Mouse (Mus musculus) frontal cortex, postnatal 36 days (tissue): ENCODE data around the gene Sh2b1.

Source experiments
- DNase-seq, 2 experiments: peaks; one replicate each; pipeline ENCODE4 v3.0.0; 2022; ENCODE audit warnings: low spot score in 2 of 2

Gene Sh2b1

GRCm38 (mm10) chr7:126474486-126474955 lies 703 bp downstream of the Sh2b1 start:
- peak in 1 of 2 experiments; percentile 11 for DNase-seq

GRCm38 (mm10) chr7:126473470-126474086 lies 1.6 kb downstream of the Sh2b1 start:
- DNase-seq: no peak

DNA sequence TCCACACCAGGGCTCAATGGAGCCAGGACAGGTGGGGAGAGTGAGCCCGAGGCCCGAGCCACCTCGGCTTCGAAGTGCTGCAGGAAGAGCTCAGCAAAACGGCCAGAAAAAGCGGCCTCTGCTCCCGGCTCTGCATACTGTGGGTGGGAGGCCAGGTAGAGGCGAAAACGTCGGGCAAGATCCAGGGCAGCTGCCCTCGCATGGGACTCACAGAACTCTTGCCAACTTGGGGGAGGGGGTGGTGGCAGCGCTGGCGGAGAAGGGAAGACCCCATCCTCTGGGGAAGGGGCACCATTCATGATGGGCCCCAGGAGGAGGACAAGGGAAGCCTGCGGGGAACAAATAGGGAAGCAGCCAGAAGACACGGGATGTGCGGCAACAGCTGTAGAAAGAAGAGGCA lies 2.5 kb downstream of the Sh2b1 start:
- DNase-seq: no peak

DNA sequence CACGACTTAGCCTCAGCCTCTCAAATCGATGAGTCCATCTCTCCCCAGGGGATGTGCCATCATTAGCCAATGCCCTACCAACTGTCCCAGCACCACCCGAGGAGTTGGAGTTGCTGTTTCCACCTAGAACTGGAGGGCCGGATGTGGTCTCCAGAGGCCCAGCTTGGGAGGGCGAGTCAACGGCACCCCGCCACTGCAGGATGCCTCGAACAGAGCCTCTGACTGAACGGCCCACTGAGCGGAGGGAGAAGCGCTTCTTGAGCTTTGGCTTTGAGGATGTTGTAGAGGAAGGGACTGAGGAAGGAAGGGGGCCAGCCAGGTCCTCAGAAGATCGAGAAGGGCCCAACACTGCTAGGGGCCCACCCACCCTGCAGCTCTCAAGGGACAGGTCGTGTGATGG lies 2.9 kb downstream of the Sh2b1 start:
- no peak for DNase-seq

DNA sequence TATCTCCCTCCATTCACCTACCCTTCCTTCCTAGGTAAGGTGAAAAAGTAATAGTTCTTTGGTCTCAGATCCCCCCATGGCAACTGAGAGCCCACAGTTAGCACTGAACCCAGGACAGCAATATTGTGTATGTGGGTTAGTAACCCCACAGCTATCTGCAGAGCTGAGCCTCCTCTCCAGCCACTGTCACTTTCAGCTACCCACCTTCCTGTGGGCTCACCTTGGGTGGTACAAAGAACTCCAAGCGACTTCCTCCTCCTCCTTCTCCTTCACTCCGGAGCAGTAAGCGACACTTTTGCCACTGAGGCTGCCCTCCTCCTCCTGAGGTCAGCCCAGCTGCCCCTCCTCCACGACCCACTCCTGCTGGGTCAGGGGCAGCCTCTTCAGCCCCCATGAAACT lies 3.4 kb downstream of the Sh2b1 start:
- DNase-seq: no peak

DNA sequence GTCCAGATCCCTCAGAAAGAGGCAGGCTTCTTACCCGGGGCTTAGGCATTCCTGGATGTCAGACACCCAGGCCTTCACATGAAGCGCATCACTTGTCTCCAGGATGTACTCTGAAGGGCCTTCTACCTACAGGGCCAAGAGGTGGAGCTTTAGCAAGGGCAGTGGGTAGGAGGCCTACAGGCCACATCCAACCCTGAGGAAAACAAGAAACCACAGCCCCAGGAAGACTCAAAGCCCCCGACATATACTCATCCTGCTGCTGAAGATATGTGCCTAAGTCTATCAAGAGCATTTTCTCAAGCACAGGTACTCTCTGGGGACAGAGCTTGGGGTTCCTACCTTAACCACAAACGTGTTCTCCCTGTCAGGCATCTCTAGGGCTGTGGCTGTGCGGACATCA lies 3.9 kb downstream of the Sh2b1 start:
- no peak for DNase-seq

- no peak for DNase-seq
Measured at GRCm38 (mm10) chr7:126470077-126470476, 5.1 kb downstream of the Sh2b1 start.

- DNase-seq: no peak
Measured at GRCm38 (mm10) chr7:126467834-126468627, 7.2 kb downstream of the Sh2b1 start.

DNA sequence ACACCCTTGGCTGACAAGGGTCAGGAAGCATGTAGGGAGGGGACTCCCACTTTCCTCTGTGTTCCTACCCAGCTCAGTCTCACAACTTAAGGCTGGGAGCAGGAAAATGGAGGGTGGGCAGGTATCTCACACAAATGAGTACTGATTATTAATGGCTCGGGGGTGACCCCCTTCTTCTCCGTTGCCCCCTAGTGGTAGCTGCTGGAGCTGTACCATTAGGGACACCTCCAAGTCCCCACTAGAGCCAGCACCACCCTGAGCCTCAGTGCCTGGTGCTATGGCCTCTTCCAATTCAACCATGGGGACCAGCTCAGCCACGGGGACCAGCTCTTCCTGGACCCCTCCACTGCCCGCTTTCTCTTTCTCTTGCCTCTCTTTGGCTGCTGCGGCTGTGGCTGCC lies 8.0 kb downstream of the Sh2b1 start:
- DNase-seq: no peak

- DNase-seq: no peak
Measured at GRCm38 (mm10) chr7:126466707-126467106, 8.5 kb downstream of the Sh2b1 start.

DNA sequence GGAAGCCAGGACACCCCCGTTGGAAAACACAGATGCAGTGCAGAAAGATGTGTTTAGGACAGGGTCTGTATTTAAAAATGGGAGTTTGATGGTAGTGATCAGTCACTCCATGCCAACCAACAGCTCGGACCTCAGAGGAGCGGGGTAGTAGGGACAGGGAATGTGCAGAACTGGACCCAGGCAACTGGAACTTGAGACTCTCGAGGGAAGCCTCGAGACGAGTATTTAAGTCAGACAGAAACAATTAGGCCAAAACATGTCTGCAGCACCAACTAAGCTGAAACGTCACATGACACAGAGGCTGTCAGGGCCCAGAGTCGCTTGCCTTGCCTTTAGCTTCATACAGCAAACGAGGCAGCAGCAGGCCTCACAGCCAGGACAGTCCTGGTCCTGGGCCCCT lies 9.1 kb downstream of the Sh2b1 start:
- no peak for DNase-seq

DNA sequence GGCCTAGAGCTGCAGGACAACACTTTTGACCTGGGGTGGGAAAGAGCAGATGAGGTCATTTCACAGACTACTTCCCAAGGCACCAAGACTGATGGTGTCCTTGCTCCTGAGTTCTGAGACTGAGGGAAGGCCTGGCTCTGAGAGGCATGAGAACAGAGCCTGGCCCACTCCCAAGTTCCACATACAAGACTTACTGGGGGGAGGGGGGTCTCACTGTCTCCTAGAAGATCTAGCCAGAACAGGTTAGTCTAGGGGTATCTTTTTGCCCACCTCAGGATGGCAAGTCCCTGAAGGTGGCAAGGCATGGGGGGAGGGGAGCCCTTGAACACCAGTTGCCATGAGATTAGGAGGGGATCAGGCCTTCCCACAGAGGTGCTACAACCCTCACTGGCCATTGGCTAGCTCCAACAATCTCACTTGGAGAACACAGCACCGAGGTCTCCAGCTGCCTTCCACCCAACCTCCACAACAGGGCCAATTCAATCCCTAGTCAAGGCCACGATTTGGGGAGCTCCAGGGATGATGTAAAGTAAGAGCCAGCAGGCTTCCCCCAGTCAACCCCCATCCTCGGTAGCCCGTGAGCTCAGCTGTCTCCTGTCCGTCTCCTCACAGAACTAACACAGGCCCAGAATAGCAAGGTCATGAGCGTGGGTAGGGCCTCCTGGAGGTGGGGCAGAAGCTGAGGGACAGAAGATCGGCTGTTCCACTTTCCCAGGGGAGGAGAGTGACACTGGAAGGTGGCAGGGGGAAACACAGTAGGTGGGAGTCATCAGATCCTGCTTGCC lies 9.8 kb downstream of the Sh2b1 start:
- no peak for DNase-seq

DNA sequence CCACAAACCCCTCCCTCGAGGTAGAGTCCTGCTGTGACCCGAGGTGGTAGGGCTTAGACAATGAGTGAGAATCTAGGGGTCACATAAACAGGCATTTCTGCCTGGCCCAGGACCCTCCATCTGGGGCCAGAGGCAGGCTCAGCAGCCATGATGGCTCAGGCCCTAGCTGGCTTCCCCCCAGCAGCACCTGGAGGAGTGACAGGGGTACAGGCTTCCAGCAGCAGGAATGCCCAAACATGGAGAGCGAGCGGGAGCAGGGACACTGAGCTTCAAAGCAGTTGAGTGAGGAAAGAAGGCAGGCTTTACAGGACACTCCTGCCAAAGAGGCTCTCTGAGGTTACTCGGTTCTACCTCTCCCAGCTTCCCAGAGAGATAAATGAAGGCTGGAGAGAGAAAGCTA lies 10.4 kb downstream of the Sh2b1 start:
- DNase-seq: no peak

GRCm38 (mm10) chr7:126464121-126464520 lies 11.1 kb downstream of the Sh2b1 start:
- DNase-seq: no peak

DNA sequence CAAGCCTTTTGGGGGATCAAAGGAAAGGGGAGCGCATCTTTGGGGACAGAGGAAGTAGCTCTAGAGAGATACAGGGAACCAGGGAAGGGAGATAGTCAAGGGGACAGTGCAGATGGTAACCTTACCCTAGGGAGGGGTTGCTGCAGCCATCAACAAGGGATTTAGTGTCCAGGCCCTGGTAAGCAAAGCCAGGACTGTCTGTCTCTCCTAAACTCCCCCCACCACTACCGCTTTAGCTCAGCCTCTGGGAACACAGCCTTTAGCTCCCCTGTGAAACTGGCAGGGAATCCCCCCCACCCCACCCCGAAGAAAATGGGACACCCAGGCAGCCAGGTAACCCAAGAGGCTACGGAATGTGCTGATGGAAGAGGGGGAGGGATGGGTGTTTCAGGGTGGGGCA lies 11.7 kb downstream of the Sh2b1 start:
- DNase-seq: no peak

DNA sequence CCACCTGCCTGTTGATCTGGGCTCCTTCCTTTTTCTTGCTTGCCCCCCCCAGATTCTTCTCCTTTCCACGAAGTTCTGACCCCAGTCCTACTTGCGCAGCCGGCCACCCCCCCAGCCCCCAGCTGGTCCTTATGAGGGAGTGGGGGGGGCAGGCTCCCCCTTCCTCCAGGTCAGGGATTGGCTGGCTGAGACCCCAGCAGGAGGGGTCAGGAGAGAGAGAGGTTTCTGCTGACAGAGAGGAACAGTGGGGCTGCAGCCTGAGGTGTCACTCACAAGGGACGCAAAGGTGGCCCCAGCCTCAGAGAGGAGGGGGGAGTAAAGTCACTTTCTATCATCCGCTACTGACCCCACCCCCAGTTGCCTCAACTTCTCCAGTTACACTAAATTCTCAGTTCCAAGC lies 12.2 kb downstream of the Sh2b1 start, which contains the start of gene Atp2a1:
TSS of gene Atp2a1 (minus strand) at position 105 of the 400 bp plus-strand sequence.
- DNase-seq: no peak

GRCm38 (mm10) chr7:126461626-126462025 lies 13.6 kb downstream of the Sh2b1 start:
- DNase-seq: no peak

DNA sequence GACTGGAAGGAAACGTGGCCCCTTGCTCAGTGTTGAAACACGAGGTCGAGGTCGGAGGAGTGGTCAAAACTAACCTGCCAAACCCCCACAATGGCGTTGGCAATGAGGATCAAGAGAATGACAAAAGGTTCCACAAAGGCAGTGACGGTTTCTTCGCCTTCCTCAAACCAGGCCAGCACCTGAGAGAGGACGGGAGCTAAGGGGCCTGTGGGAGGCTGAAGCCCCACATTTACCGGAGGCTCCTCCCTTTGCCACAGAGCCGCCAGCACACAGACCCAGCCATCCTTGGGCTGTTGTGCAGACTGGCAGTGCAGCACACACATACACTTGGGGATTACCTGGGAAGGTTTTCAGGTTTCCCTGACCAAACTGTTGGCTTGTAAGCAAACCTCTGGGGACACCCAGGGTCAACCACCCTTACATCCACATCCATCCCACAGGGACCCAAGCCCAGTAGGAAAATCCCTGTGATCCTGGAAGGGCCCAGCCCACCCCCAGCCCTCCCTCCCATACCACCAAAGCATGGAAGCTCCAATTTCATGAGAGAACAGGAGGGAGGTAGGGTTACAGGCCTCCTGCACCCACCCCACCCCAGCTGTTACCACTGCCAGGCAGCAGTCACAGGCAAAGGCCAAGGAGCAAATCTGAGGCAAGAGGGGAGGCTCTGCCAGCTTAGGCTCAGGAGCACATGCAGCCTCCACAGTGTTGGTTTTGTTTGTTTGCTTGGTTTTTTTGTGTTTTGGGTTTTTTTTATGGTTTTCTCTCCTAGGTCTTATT lies 14.4 kb downstream of the Sh2b1 start:
- no peak for DNase-seq

DNA sequence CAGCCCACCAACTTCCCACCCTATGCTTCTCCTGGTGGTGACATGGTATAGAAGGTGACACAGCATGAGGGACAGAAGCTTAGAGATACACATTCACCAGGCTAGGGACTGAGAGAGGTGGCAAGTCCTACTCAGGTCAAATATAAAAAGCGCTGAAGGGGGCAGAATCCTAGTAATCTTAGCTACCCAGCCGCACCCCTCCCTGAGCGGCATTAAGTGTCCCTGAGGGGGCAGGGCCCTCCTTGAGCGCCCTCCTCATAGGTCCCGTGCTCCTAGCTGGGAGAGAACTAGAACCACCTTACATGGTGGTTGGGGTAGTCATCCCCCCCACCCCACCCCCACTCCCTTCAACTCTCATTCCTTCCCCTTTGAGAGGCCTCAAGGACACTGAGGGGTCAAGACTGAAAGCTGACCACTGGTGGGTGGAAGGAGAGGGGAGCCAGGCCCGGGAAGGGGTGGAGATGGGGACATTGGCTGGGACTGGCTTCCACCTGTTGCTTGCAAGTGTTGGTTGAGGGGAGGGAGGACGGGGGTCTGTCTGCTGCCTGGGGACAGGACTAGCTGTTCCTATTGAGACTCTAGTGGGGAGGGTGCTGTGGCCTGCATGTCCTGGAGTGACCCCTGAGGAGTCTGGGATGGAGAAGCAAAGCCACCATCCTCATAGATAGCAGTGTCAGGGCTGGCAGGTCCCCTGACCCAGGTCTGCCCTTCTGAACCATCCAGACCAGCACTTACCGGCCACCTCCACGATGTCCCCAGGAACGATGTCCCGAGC lies 16.2 kb downstream of the Sh2b1 start:
- no peak for DNase-seq

- no peak for DNase-seq
Measured at GRCm38 (mm10) chr7:126458225-126458624, 17.0 kb downstream of the Sh2b1 start.
